Mouse (Mus musculus): ENCODE measurements around the gene Atp6v0c. TPM values are rescaled to one million over a fixed set of nuclear protein-coding genes. Genes with fewer than 3 reads are reported as not detected.
A peak's percentile ranks its signal among the peaks of the same experiment; 100 is the strongest.

Atp6v0c gene
- polyA plus RNA-seq, 1 experiment: 2,309 TPM

DNA sequence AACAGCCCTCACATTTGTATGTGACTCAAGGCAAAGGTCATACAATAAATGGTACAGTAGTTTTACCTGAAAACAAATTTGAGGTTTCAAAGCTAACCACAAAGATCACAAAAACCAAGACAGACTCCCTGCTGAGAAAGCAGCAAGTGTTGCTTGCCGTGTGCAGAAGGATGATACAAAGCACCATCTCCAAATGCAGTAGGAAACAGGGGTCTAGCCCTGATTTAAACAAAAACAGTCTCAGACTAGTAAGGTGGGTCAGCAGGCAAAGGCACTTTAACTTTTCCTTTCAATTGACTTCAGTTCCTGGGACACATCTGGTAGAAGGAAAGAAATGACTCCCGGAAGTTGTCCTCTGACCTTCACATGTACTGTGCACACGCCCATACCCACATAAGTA, 42.7 kb downstream of the Atp6v0c start:
- no peak for TF ChIP-seq CTCF (IDR thresholded peaks at IDR 0.05; ENCODE audit: borderline replicate concordance, insufficient read depth, low read depth, low read length)
- TF ChIP-seq POLR2A (IDR thresholded peaks at IDR 0.05; ENCODE audit: borderline replicate concordance, insufficient read depth, low read length): no peak
- WGBS: 65% methylated on average over 3 of the region's 3 CpGs
- Histone ChIP-seq H3K4me3 (replicated peaks; ENCODE audit: insufficient read depth, low read depth, low read length) (no peak overlapping the region), H3K27me3 (ENCODE audit: control insufficient read depth, insufficient read depth, low read length) (no peaks in the 10 kb centered on the region), H3K27ac (ENCODE audit: insufficient read depth, low read length) (no peak overlapping the region), H3K4me1 (ENCODE audit: control insufficient read depth, insufficient read depth, low read length) (peaks cover 8% of the 10 kb centered on the region; the same call in 1 of the 2 replicates)
- DNase-seq: no peak

DNA sequence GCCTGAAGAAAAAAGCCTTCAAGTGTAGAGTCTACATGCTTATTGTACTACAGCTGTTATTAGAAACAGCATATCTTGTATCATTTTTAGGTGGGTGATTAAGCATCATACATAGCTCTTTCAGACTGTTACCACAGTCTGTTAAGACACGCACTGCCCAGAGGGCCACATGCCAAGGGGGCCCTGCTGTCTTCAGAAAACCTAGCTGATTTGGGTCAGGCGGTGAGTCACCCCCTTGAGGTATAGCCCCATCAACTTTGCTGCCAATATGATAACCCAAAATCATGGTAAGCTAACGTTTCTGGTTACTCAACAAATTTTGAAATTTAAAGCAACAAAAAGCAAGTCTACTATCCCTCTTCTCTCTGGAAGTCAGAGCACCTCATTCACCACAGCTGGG, 50.1 kb downstream of the Atp6v0c start:
- TF ChIP-seq POLR2A (IDR thresholded peaks at IDR 0.05; ENCODE audit: borderline replicate concordance, insufficient read depth, low read length): no peak
- no peak for TF ChIP-seq CTCF (IDR thresholded peaks at IDR 0.05; ENCODE audit: borderline replicate concordance, insufficient read depth, low read depth, low read length)
- WGBS: 10% methylated on average over 3 of the region's 3 CpGs
- H3K27ac ChIP-seq (ENCODE audit: insufficient read depth, low read length): no peak overlapping the region
- DNase-seq: peak in 1 of 2 experiments; percentile 48
- H3K27me3 ChIP-seq (ENCODE audit: control insufficient read depth, insufficient read depth, low read length): no peaks in the 10 kb centered on the region
- no peak overlapping the region for H3K4me3 ChIP-seq (replicated peaks; ENCODE audit: insufficient read depth, low read depth, low read length)
- H3K4me1 ChIP-seq (ENCODE audit: control insufficient read depth, insufficient read depth, low read length): peaks cover 5% of the 10 kb centered on the region

Other genes starting within 250 kb of the Atp6v0c start
- not detected in 2 replicates for gene Sbp, start 228.0 kb downstream of the Atp6v0c start, polyA plus RNA-seq (2012; rRNA removed)
- not detected in 2 replicates for gene Sbpl, start 214.4 kb downstream of the Atp6v0c start, polyA plus RNA-seq (2012; rRNA removed)
- 0.11 and 0.16 TPM in 2 replicates for gene Prss30, start 189.1 kb downstream of the Atp6v0c start, polyA plus RNA-seq (2012; rRNA removed)
- gene Prss22, start 171.6 kb downstream of the Atp6v0c start, polyA plus RNA-seq (2012; rRNA removed): not detected in 2 replicates
- gene Prss27, start 131.6 kb downstream of the Atp6v0c start, polyA plus RNA-seq (2012; rRNA removed): 0.19 TPM in 1 of 2 replicates, not detected in the other
- gene Kctd5, start 96.2 kb downstream of the Atp6v0c start, polyA plus RNA-seq (2012; rRNA removed): 32.8 and 35.6 TPM in 2 replicates
- 39.9 and 41.5 TPM in 2 replicates for gene Pdpk1, start 18.8 kb downstream of the Atp6v0c start, polyA plus RNA-seq (2012; rRNA removed)
- gene Amdhd2, start 5.9 kb downstream of the Atp6v0c start, polyA plus RNA-seq (2012; rRNA removed): 37.0 and 40.1 TPM in 2 replicates
- gene Tbc1d24, start 35.9 kb upstream of the Atp6v0c start, polyA plus RNA-seq (2012; rRNA removed): 45.6 and 50.3 TPM in 2 replicates
- 3.8 and 4.5 TPM in 2 replicates for gene Ntn3, start 39.8 kb upstream of the Atp6v0c start, polyA plus RNA-seq (2012; rRNA removed)
- 27.3 and 28.4 TPM in 2 replicates for gene Tedc2, start 51.1 kb upstream of the Atp6v0c start, polyA plus RNA-seq (2012; rRNA removed)
- 3.6 and 4.1 TPM in 2 replicates for gene Ccnf, start 81.8 kb upstream of the Atp6v0c start, polyA plus RNA-seq (2012; rRNA removed)
- 0.22 and 0.31 TPM in 2 replicates for gene Abca17, start 181.4 kb upstream of the Atp6v0c start, polyA plus RNA-seq (2012; rRNA removed)
- 57.0 and 58.6 TPM in 2 replicates for gene Abca3, start 182.2 kb upstream of the Atp6v0c start, polyA plus RNA-seq (2012; rRNA removed)
- 254 and 263 TPM in 2 replicates for gene Rnps1, start 244.9 kb upstream of the Atp6v0c start, polyA plus RNA-seq (2012; rRNA removed)

Measured in cerebellum, adult 2 months (tissue).